Mouse (Mus musculus) cortical plate, adult 2 months (tissue): ENCODE measurements around the gene Clk3.

Source experiments
- CTCF ChIP-seq: fragments of 200-500 bp; IDR thresholded peaks from 2 replicates; pipeline ENCODE4 v1.5.1; 2011; ENCODE audit warnings: mild to moderate bottlenecking, control low read depth, low read length; ENCODE audit not compliant: insufficient read depth; ENCODE audit errors: extremely low read depth
- POLR2A ChIP-seq: fragments of 200-500 bp; IDR thresholded peaks from 2 replicates; pipeline ENCODE4 v1.6.1; 2011; ENCODE audit warnings: mild to moderate bottlenecking, low read length, control low read depth; ENCODE audit not compliant: insufficient read depth; ENCODE audit errors: extremely low read depth

- TF ChIP-seq POLR2A: no peak
- no peak for TF ChIP-seq CTCF
These were observed 40.4 kb upstream of the Clk3 start for GRCm38 (mm10) chr9:57806066-57806481.
